ENCODE assay signal across 9 mouse cellular contexts in the genomic region with DNA sequence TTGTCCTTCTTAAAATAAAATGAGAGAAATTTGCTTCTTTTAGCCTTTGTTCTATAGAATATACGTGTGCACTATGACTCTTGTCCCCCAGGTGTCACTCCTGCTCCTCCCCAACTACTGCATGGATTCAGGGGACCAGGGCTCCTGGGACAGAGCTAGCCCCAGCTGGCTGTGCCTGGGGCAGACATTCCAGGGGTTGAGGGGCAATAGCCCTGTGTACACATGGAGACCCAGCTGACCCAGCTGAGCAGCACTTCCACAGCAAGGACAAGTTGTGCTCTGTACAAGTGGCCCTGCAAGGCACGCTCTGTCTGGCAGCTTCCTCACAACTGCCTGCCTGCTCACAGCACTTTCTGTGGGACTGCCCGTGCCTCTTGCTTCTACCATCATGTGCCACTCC. TPM values are rescaled to one million over a fixed set of nuclear protein-coding genes. Genes with fewer than 3 reads are reported as not detected.
DNase-seq lines count a peak whose midpoint lies in the region; ATAC-seq lines count a peak whose summit lies in the region.
"Had no signal": no experiment of that assay in that cellular context is flagged by ENCODE, and none has a peak within 500 bp of the region (broad histone marks: within the 10 kb centered on the region; RNA-seq: fewer than 3 reads in every experiment).

No protein-coding gene starts in this region.

- H3K4me1 ChIP-seq in midbrain, embryonic 11.5 days (ENCODE audit: control insufficient read depth, insufficient read depth, low read length), result no peaks in the 10 kb centered on the region
- H3K4me1 ChIP-seq in midbrain, embryonic 13.5 days (replicated peaks), result no peaks in the 10 kb centered on the region
- no peaks in the 10 kb centered on the region for H3K4me1 ChIP-seq in embryonic facial prominence, embryonic 14.5 days (ENCODE audit: control insufficient read depth, insufficient read depth, low read length)
- no peaks in the 10 kb centered on the region for H3K4me1 ChIP-seq in kidney, embryonic 14.5 days (ENCODE audit: control insufficient read depth, insufficient read depth, low read length)
- no peaks in the 10 kb centered on the region for H3K4me1 ChIP-seq in neural tube, embryonic 15.5 days
- H3K4me1 ChIP-seq: embryonic facial prominence, embryonic 12.5 days had no signal

- peaks cover 19% of the 10 kb centered on the region for H3K36me3 ChIP-seq in midbrain, embryonic 11.5 days (ENCODE audit: control insufficient read depth, insufficient read depth, low read length)
- H3K36me3 ChIP-seq in midbrain, embryonic 13.5 days, result peaks cover 50% of the 10 kb centered on the region
- peaks cover 38% of the 10 kb centered on the region for H3K36me3 ChIP-seq in embryonic facial prominence, embryonic 14.5 days (ENCODE audit: control insufficient read depth, insufficient read depth, low read length)
- H3K36me3 ChIP-seq in kidney, embryonic 14.5 days (ENCODE audit: control insufficient read depth, insufficient read depth, low read length), result peaks cover 42% of the 10 kb centered on the region
- H3K36me3 ChIP-seq in neural tube, embryonic 15.5 days, result peaks cover 41% of the 10 kb centered on the region

- no peak overlapping the region for H3K27ac ChIP-seq in midbrain, embryonic 11.5 days (ENCODE audit: low read depth, low read length)
- H3K27ac ChIP-seq in midbrain, embryonic 13.5 days, result no peak overlapping the region
- no peak overlapping the region for H3K27ac ChIP-seq in embryonic facial prominence, embryonic 14.5 days (replicated peaks; ENCODE audit: low read depth, low read length)
- no peak overlapping the region for H3K27ac ChIP-seq in kidney, embryonic 14.5 days (ENCODE audit: low read depth, low read length)
- H3K27ac ChIP-seq in neural tube, embryonic 15.5 days (replicated peaks), result no peak overlapping the region
- H3K27ac ChIP-seq: embryonic facial prominence, embryonic 12.5 days; liver, embryonic 13.5 days had no signal

- H3K9me3 ChIP-seq in midbrain, embryonic 11.5 days (ENCODE audit: control insufficient read depth, low read length), result no peaks in the 10 kb centered on the region
- H3K9me3 ChIP-seq in midbrain, embryonic 13.5 days, result no peaks in the 10 kb centered on the region
- H3K9me3 ChIP-seq in embryonic facial prominence, embryonic 14.5 days (ENCODE audit: control insufficient read depth, low read length), result no peaks in the 10 kb centered on the region
- no peaks in the 10 kb centered on the region for H3K9me3 ChIP-seq in kidney, embryonic 14.5 days (ENCODE audit: control insufficient read depth, low read length)
- H3K9me3 ChIP-seq in neural tube, embryonic 15.5 days (replicated peaks), result no peaks in the 10 kb centered on the region
- H3K9me3 ChIP-seq: embryonic facial prominence, embryonic 12.5 days; liver, embryonic 13.5 days had no signal

- no peak for DNase-seq in midbrain, embryonic 11.5 days (ENCODE audit: low spot score, missing footprints)
- DNase-seq in embryonic facial prominence, embryonic 14.5 days (ENCODE audit: low spot score), result peak; percentile 35
- no peak for DNase-seq in cerebellum, postnatal 36 days
- DNase-seq: liver, embryonic 13.5 days had no signal

- H3K9ac ChIP-seq in midbrain, embryonic 11.5 days (ENCODE audit: low read length), result no peak overlapping the region
- H3K9ac ChIP-seq in midbrain, embryonic 13.5 days (replicated peaks), result no peak overlapping the region
- H3K9ac ChIP-seq in embryonic facial prominence, embryonic 14.5 days (ENCODE audit: low read depth, low read length), result no peak overlapping the region
- H3K9ac ChIP-seq in kidney, embryonic 14.5 days (ENCODE audit: low read depth, low read length), result no peak overlapping the region
- H3K9ac ChIP-seq in neural tube, embryonic 15.5 days (replicated peaks), result no peak overlapping the region
- H3K9ac ChIP-seq: embryonic facial prominence, embryonic 12.5 days; liver, embryonic 13.5 days had no signal

- 0 out of 2 replicates have a peak, but pooled peaks have one; percentile 55 for ATAC-seq in midbrain, embryonic 11.5 days (ENCODE audit: low FRiP score)
- no peak for ATAC-seq in midbrain, embryonic 13.5 days
- ATAC-seq in embryonic facial prominence, embryonic 14.5 days (ENCODE audit: low read depth), result peak; percentile 60; the same call in 1 of the 2 replicates
- peak; percentile 50; the same call in 1 of the 2 replicates for ATAC-seq in kidney, embryonic 14.5 days (ENCODE audit: low FRiP score, low TSS enrichment)
- peak; percentile 46; the same call in 1 of the 2 replicates for ATAC-seq in neural tube, embryonic 15.5 days (ENCODE audit: low FRiP score)
- ATAC-seq in cerebellum, adult (ENCODE audit: insufficient number of reproducible peaks, low FRiP score, low TSS enrichment), result no peak

- WGBS in midbrain, embryonic 11.5 days, result 81% methylated on average over 3 of the region's 3 CpGs
- WGBS in midbrain, embryonic 13.5 days, result 77% methylated on average over 3 of the region's 3 CpGs
- 63% methylated on average over 3 of the region's 3 CpGs for WGBS in embryonic facial prominence, embryonic 14.5 days
- 86% methylated on average over 3 of the region's 3 CpGs for WGBS in kidney, embryonic 14.5 days
- 71% methylated on average over 3 of the region's 3 CpGs for WGBS in neural tube, embryonic 15.5 days

- H3K4me2 ChIP-seq in midbrain, embryonic 11.5 days, result no peak overlapping the region
- no peak overlapping the region for H3K4me2 ChIP-seq in midbrain, embryonic 13.5 days (replicated peaks)
- H3K4me2 ChIP-seq in embryonic facial prominence, embryonic 14.5 days (ENCODE audit: low read depth, low read length), result no peak overlapping the region
- H3K4me2 ChIP-seq in kidney, embryonic 14.5 days (replicated peaks; ENCODE audit: low read depth, low read length), result no peak overlapping the region
- no peak overlapping the region for H3K4me2 ChIP-seq in neural tube, embryonic 15.5 days
- H3K4me2 ChIP-seq: embryonic facial prominence, embryonic 12.5 days; liver, embryonic 13.5 days had no signal

- H3K27me3 ChIP-seq in midbrain, embryonic 11.5 days (ENCODE audit: control insufficient read depth, insufficient read depth, low read length), result no peaks in the 10 kb centered on the region
- no peaks in the 10 kb centered on the region for H3K27me3 ChIP-seq in midbrain, embryonic 13.5 days
- H3K27me3 ChIP-seq in embryonic facial prominence, embryonic 14.5 days (replicated peaks; ENCODE audit: control insufficient read depth, insufficient read depth, low read length), result no peaks in the 10 kb centered on the region
- no peaks in the 10 kb centered on the region for H3K27me3 ChIP-seq in kidney, embryonic 14.5 days (ENCODE audit: control insufficient read depth, insufficient read depth, low read length)
- no peaks in the 10 kb centered on the region for H3K27me3 ChIP-seq in neural tube, embryonic 15.5 days (replicated peaks)
- H3K27me3 ChIP-seq: embryonic facial prominence, embryonic 12.5 days; liver, embryonic 13.5 days had no signal

- H3K4me3 ChIP-seq in midbrain, embryonic 11.5 days (ENCODE audit: low read depth, low read length), result no peak overlapping the region
- no peak overlapping the region for H3K4me3 ChIP-seq in midbrain, embryonic 13.5 days (replicated peaks)
- no peak overlapping the region for H3K4me3 ChIP-seq in embryonic facial prominence, embryonic 14.5 days (ENCODE audit: low read depth, low read length)
- H3K4me3 ChIP-seq in kidney, embryonic 14.5 days (ENCODE audit: low read length), result no peak overlapping the region
- no peak overlapping the region for H3K4me3 ChIP-seq in neural tube, embryonic 15.5 days (replicated peaks)
- H3K4me3 ChIP-seq: embryonic facial prominence, embryonic 12.5 days; liver, embryonic 13.5 days had no signal

RNA-seq across cellular contexts. Expression of gene Tef, which starts 6.0 kb away (rescaled TPM):
- 11.0 and 12.9 TPM in 2 replicates for polyA plus RNA-seq in midbrain, embryonic 11.5 days (2014; fragmentation: Nextera tagmentation; extraction: Ambion mirVana)
- 21.5 and 23.3 TPM in 2 replicates for polyA plus RNA-seq in midbrain, embryonic 13.5 days (2015; fragmentation: Nextera tagmentation; extraction: Ambion mirVana)
- polyA plus RNA-seq in embryonic facial prominence, embryonic 14.5 days (2014; fragmentation: Nextera tagmentation; extraction: Ambion mirVana), result 25.5 and 29.3 TPM in 2 replicates
- 16.1 and 19.2 TPM in 2 replicates for polyA plus RNA-seq in kidney, embryonic 14.5 days (2014; fragmentation: Nextera tagmentation; extraction: Ambion mirVana)
- 20.5 and 21.0 TPM in 2 replicates for polyA plus RNA-seq in neural tube, embryonic 15.5 days (2015; fragmentation: Nextera tagmentation; extraction: Ambion mirVana)

RNA-seq across cellular contexts. Expression of gene Rangap1, which starts 50.9 kb away (rescaled TPM):
- polyA plus RNA-seq in midbrain, embryonic 11.5 days (2014; fragmentation: Nextera tagmentation; extraction: Ambion mirVana), result 152 and 156 TPM in 2 replicates
- polyA plus RNA-seq in midbrain, embryonic 13.5 days (2015; fragmentation: Nextera tagmentation; extraction: Ambion mirVana), result 140 and 145 TPM in 2 replicates
- polyA plus RNA-seq in embryonic facial prominence, embryonic 14.5 days (2014; fragmentation: Nextera tagmentation; extraction: Ambion mirVana), result 73.7 and 90.1 TPM in 2 replicates
- 85.0 and 100.0 TPM in 2 replicates for polyA plus RNA-seq in kidney, embryonic 14.5 days (2014; fragmentation: Nextera tagmentation; extraction: Ambion mirVana)
- 127 and 128 TPM in 2 replicates for polyA plus RNA-seq in neural tube, embryonic 15.5 days (2015; fragmentation: Nextera tagmentation; extraction: Ambion mirVana)

RNA-seq across cellular contexts. Expression of gene Zc3h7b, which starts 51.4 kb away (rescaled TPM):
- polyA plus RNA-seq in midbrain, embryonic 11.5 days (2014; fragmentation: Nextera tagmentation; extraction: Ambion mirVana), result 34.3 and 35.0 TPM in 2 replicates
- 41.6 and 48.4 TPM in 2 replicates for polyA plus RNA-seq in midbrain, embryonic 13.5 days (2015; fragmentation: Nextera tagmentation; extraction: Ambion mirVana)
- polyA plus RNA-seq in embryonic facial prominence, embryonic 14.5 days (2014; fragmentation: Nextera tagmentation; extraction: Ambion mirVana), result 28.7 and 35.2 TPM in 2 replicates
- 46.3 and 60.5 TPM in 2 replicates for polyA plus RNA-seq in kidney, embryonic 14.5 days (2014; fragmentation: Nextera tagmentation; extraction: Ambion mirVana)
- polyA plus RNA-seq in neural tube, embryonic 15.5 days (2015; fragmentation: Nextera tagmentation; extraction: Ambion mirVana), result 41.7 and 41.9 TPM in 2 replicates

Comparison
In these comparisons a context has a peak if more than half of its experiments do, and no peak if none do; other contexts are left out.
1. ATAC-seq: peak in midbrain, embryonic 11.5 days (single experiment), embryonic facial prominence, embryonic 14.5 days (single experiment), kidney, embryonic 14.5 days (single experiment) and neural tube, embryonic 15.5 days (single experiment); none in midbrain, embryonic 13.5 days (single experiment) and cerebellum, adult (single experiment).